Mouse (Mus musculus): ENCODE measurements at regions not wholly inside any gene's neighbourhood (a gene's known extent, or its start where the extent isn't known, plus 50 kb on each side); places are given as distances from the start of the nearest gene placed in this dataset.

DNA sequence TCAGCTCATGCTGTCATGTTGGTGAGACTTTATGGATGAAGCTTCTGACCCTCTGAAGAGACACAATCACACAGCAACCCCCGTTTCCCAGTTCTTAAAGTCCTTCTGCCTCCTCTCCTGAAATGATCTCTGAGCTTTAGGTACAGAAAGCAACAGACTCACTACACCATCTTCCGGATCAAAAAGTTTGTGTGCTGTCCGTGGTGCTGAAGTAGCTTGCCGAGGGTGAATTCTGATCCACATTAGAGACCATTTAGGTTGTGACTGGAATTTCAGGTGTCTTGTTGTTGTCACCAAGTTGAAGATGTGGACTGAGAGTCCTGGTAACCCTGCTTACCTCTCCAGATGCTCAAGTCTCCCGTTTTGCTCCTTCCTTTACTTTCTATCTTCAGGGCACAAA, 375.2 kb downstream of the Shisa9 start:
- DNase-seq = no peak

- DNase-seq = peak; percentile 26
Observed at GRCm38 (mm10) chr16:12389545-12389944, 405.6 kb downstream of the Shisa9 start.

GRCm38 (mm10) chr16:12435697-12436221, 451.8 kb downstream of the Shisa9 start:
- DNase-seq = no peak

- DNase-seq = no peak
Observed at GRCm38 (mm10) chr16:12438622-12439021, 454.7 kb downstream of the Shisa9 start.

DNA sequence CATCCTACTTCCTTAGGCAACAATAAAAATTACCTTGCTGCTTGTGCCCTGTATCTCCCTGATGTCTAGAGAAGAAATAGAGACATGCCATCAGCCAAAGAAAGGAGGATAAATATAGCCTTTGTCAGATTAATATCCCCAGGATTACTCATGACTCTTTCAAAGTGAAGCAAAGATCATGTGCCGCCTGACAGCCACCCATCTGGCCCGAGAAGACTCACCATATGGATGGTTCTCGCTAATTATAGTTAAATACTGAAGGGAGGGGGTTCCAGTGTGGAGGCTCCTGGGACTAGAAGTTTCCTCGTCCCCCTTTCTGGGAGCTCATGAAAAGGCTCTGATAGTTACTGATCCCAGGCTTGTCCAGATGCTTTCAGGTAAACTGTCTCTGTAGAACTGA, 470.9 kb downstream of the Shisa9 start:
- no peak for DNase-seq
